Mouse (Mus musculus): ENCODE measurements around the gene Dna2.

Dna2 gene

GRCm38 (mm10) chr10:62984072-62984471 is 37.2 kb downstream of the Dna2 start:
- no peak for DNase-seq

DNA sequence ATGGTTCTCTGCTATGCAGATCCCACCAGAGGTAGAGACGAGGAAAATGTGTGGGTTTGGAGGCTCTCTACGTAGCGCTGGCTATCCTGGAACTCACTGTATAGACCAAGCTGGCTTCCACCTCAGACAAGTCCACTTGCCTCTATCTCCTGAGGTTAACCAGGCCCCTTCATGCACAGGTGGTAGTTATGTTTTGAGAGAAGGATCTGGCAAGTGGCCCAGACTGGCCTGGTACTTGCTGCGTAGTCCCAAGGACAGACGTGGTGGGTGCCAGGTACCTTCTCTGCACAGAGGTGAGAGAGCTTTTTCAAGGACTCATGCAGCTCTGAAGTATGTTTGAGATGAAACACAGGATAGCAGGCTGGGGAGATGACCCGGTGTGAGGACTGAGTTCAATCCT is 37.7 kb downstream of the Dna2 start:
- peak in 1 of 2 experiments; percentile 35 for DNase-seq

DNA sequence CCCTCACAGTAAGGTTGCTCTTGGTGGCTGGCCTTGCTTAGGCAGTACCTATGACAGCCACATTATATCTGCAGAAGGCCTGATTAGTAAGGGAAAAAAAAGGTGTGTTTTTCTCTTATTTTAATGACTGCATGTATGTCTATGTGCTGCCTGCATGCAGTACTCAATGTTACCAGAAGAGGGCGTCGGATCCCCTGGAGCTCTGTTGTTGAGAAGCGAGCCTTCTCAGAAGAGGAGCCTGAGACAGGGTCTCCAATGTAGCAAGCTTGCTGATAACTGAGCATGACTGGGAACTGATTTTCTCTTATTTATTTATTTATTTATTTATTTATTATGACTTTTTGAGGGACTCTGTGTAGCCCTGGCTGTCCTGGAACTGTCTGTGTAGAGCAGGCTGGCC is 40.5 kb downstream of the Dna2 start:
- no peak for DNase-seq

DNA sequence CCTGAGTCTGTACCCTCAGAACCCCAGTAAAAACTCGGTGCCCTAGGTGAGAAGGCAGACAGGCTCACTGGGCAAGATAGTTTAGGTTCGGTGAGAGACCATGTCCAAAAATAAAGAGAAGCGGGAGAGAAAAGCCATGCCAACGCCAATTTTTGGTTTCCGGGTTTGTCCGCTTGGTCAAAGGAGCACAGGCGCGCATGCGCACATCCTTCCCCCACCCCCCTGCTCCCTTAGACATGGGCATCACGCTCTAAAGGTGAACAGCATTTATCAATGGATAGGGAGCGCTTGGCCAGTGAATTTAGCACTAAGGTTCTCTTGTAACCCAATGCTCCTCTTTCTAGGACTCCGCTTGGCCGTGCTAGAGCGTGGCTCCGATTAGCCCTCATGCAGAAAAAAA is 43.8 kb downstream of the Dna2 start:
- no peak for DNase-seq

DNA sequence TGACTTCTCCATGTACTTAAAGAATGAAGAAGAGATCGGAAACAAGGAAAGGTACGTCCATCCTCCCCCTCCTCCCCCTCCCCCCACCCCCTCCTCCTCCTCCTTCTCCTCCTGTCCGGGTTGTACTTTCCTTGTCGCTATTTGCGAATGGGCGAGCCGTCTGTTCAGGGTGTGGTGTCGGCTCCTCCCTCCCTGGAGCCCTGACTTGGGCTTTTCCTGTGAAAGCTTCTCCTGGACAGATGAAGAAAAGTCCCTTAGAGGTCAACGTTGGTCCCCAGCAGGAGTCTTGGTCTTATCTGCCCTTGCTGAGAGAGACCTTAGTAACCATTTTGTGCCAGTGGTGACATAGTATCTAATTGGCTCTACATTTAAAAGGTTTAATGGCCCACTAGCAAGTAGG is 47.2 kb downstream of the Dna2 start:
- no peak for DNase-seq

GRCm38 (mm10) chr10:63000584-63000983 is 53.8 kb downstream of the Dna2 start:
- DNase-seq: no peak

GRCm38 (mm10) chr10:63003252-63003651 is 56.4 kb downstream of the Dna2 start:
- DNase-seq: no peak

DNA sequence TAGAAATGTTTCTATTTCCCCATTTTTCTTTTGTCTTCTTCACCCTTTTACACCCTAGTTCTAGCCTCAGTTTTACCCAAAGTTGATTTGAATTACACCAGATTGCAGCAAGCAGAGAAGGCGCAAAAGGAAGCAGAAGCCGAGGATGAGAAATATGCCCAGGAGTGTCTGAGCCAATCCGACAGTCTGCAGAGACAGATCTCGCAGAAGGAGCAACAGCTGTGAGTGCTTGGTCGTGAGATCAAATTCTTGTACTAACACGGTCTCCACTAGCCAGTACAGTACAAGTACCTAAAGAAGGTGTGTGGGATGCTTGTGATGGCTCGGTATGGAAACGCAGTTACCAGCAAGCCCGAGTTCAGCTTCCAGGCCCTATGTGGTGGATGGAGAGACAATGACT is 57.7 kb downstream of the Dna2 start:
- no peak for DNase-seq

GRCm38 (mm10) chr10:63008193-63008592 is 61.4 kb downstream of the Dna2 start:
- DNase-seq: no peak

DNA sequence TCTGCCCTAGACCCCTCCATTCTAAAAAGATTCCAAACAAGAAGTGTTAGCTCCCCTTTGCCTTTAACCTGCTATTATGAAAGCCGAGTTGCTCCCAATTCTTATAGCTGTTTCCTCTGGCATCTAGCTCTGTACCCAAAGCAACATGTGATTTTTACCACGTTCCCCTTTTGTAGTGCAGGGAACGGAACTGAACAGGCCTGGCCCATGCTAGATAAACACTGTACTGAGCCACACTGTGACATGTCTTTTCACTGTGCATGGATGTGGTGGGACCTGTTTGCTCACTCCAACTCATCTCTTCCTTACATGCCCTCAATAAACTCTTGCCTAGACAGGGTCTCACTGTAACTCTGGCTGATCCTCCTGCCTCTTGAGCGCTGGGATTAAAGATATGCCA is 63.4 kb downstream of the Dna2 start:
- DNase-seq: no peak

DNA sequence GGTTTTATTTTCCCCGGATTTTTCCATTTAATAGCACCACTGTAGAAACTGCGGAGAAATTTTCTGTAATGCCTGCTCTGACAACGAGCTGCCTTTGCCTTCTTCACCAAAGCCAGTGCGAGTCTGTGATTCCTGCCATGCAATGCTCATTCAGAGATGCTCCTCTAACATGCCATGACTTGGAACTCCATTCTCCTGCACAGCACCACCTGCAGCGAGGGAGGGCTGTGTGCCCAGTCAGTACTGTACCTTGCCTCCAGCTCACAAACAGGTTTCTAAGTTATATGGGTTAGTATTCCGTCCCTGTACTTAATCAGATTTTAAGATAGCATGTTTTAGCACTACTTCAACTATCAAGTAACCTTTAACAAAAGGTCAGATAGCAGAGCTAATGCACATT is 64.7 kb downstream of the Dna2 start:
- DNase-seq: peak; percentile 50 to 63

GRCm38 (mm10) chr10:63013476-63013875 is 66.7 kb downstream of the Dna2 start:
- no peak for DNase-seq

GRCm38 (mm10) chr10:63014168-63014567 is 67.3 kb downstream of the Dna2 start:
- no peak for DNase-seq

GRCm38 (mm10) chr10:63019304-63019703 is 72.5 kb downstream of the Dna2 start:
- no peak for DNase-seq

DNA sequence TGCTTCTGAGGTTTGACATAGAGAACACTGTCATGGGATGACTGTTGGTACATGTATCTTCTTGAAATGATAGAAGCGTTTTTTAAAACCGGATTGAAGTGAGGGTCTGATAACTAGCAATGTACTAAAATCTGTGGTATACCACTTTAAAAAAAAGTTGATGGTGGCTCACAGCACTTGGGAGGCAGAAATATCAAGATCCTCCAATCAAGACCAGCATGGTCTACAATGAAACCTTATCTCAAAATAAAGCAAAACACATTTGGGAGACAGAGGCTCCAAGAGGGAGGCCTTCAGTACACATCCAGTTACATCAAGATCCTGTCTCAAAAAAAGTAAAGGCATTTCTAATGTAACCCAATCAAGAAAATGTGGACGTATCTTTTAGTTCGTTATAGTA is 74.9 kb downstream of the Dna2 start:
- DNase-seq: no peak

GRCm38 (mm10) chr10:63022541-63023120 is 75.8 kb downstream of the Dna2 start:
- DNase-seq: no peak

DNA sequence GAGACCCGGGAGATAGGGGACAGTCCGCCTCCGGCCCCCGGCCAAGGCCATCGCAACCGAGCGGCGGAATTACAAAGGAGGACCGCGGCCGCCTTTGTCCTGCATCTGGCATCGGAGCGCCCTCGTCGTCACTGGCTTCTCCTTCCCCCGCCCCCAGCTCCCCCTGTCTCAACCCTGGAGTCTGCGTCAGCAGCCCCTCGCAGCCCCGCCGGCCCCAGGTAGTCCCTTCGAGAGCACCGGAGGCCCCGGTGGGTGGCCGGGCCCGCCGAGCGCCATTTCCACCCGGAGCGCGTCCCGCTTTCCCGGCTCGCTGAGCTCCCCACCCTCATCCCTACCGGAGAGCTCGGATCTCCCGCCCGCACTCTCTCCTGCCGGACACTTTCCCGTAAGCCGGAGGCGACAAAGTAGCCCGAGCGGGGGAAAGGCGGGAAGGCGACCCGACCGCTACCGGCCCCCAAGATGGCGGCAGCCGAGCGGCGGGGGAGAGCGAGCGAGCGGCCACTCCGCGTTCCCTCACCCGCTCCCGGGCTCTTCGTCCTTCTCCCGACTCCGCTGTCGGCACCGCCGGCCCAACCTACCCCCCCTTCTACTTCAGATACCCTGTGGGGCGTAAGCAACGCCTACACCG is 76.4 kb downstream of the Dna2 start:
- peak; percentile 66 to 73 for DNase-seq
